Mouse (Mus musculus) midbrain, embryonic 12.5 days (tissue): ENCODE data around the gene Cdr2l. TPM values are rescaled to one million over a fixed set of nuclear protein-coding genes. Genes with fewer than 3 reads are reported as not detected.
"Not testable (repeated sequence)": the region's sequence is repeated elsewhere in the genome, so short reads cannot be mapped to it uniquely, and the experiment has no call there.

Experiments used
- ATAC-seq: fragments of 200-750 bp; cut with Nextera tagmentation; 2 replicates; pipeline ENCODE4 v1.8.0; 2017; ENCODE audit warnings: low read depth, moderate TSS enrichment, moderate library complexity; ENCODE audit not compliant: low FRiP score
- H3K27ac ChIP-seq: fragments of 300-500 bp; sonication (generic); replicated peaks from 2 replicates; pipeline ENCODE4 v1.5.1; 2016; ENCODE audit warnings: mild to moderate bottlenecking
- H3K27me3 ChIP-seq: fragments of 300-500 bp; sonication (generic); 2 replicates; pipeline ENCODE4 v1.6.1; 2016; ENCODE audit warnings: mild to moderate bottlenecking
- H3K36me3 ChIP-seq: fragments of 300-500 bp; sonication (generic); 2 replicates; pipeline ENCODE4 v1.6.1; 2016
- H3K4me1 ChIP-seq: fragments of 300-500 bp; sonication (generic); 2 replicates; pipeline ENCODE4 v1.6.1; 2016
- H3K4me2 ChIP-seq: fragments of 300-500 bp; sonication (generic); replicated peaks from 2 replicates; pipeline ENCODE4 v1.6.1; 2016; ENCODE audit warnings: mild to moderate bottlenecking, moderate library complexity
- H3K4me3 ChIP-seq: fragments of 300-500 bp; sonication (generic); 2 replicates; pipeline ENCODE4 v1.5.1; 2016; ENCODE audit warnings: mild to moderate bottlenecking
- H3K9ac ChIP-seq: fragments of 300-500 bp; sonication (generic); replicated peaks from 2 replicates; pipeline ENCODE4 v1.6.1; 2016; ENCODE audit warnings: mild to moderate bottlenecking, moderate library complexity
- H3K9me3 ChIP-seq: fragments of 300-500 bp; sonication (generic); 2 replicates; pipeline ENCODE4 v1.6.1; 2016; ENCODE audit warnings: mild to moderate bottlenecking
- WGBS: fragments of 180-500 bp; shearing (Covaris S2); methylation state at CpG from one replicate; pipeline ENCODE4 v1.1.7; 2016; 5-methylcytosine and 5-hydroxymethylcytosine counted together
- polyA plus RNA-seq: library from polyadenylated mRNA; unstranded; fragments of >200 nt; fragmentation: Nextera tagmentation; extraction: Ambion mirVana; gene quantifications from 2 replicates; pipeline ENCODE4 v1.2.1, GENCODE M21; 2016

Cdr2l gene
- polyA plus RNA-seq, 1 experiment from 2014 or later: 32.4 TPM

GRCm38 (mm10) chr11:115372737-115373136, 9.0 kb upstream of the Cdr2l start:
- H3K27ac ChIP-seq: no peak overlapping the region
- H3K36me3 ChIP-seq: no peaks in the 10 kb centered on the region
- H3K4me1 ChIP-seq: peaks cover 12% of the 10 kb centered on the region
- ATAC-seq: no peak
- peaks cover 62% of the 10 kb centered on the region for H3K27me3 ChIP-seq
- H3K9me3 ChIP-seq: no peaks in the 10 kb centered on the region
- 46% methylated on average over 2 of the region's 2 CpGs for WGBS
- H3K4me3 ChIP-seq: no peak overlapping the region
- no peak overlapping the region for H3K4me2 ChIP-seq
- no peak overlapping the region for H3K9ac ChIP-seq

- peaks cover 4% of the 10 kb centered on the region; the same call in 1 of the 2 replicates for H3K9me3 ChIP-seq
- peaks cover 12% of the 10 kb centered on the region for H3K4me1 ChIP-seq
- no peak overlapping the region for H3K27ac ChIP-seq
- peaks cover 54% of the 10 kb centered on the region for H3K27me3 ChIP-seq
- H3K9ac ChIP-seq: peak overlapping the region; percentile 69
- H3K4me2 ChIP-seq: peak overlapping the region; percentile 80
- H3K36me3 ChIP-seq: no peaks in the 10 kb centered on the region
- 2% methylated on average over 30 of the region's 30 CpGs for WGBS
- ATAC-seq: peak; percentile 44; the same call in 1 of the 2 replicates
- peak overlapping the region; percentile 48 for H3K4me3 ChIP-seq
These were observed 7.7 kb upstream of the Cdr2l start for GRCm38 (mm10) chr11:115373805-115374694.

GRCm38 (mm10) chr11:115374695-115375425, 6.9 kb upstream of the Cdr2l start:
- Histone ChIP-seq H3K27me3 (peaks cover 46% of the 10 kb centered on the region), H3K4me3 (peak overlapping the region; percentile 48), H3K27ac (no peak overlapping the region), H3K4me1 (peaks cover 12% of the 10 kb centered on the region), H3K9me3 (peaks cover 4% of the 10 kb centered on the region; the same call in 1 of the 2 replicates), H3K36me3 (no peaks in the 10 kb centered on the region), H3K9ac (peak overlapping the region; percentile 69; the same call in 1 of the 2 replicates), H3K4me2 (peak overlapping the region; percentile 80)
- ATAC-seq: no peak
- 72% methylated on average over 12 of the region's 12 CpGs for WGBS

- H3K9me3 ChIP-seq: peaks cover 4% of the 10 kb centered on the region; the same call in 1 of the 2 replicates
- peaks cover 17% of the 10 kb centered on the region for H3K4me1 ChIP-seq
- H3K27me3 ChIP-seq: peaks cover 31% of the 10 kb centered on the region
- ATAC-seq: no peak
- no peak overlapping the region for H3K27ac ChIP-seq
- H3K4me2 ChIP-seq: no peak overlapping the region
- 77% methylated on average over 7 of the region's 7 CpGs for WGBS
- H3K36me3 ChIP-seq: no peaks in the 10 kb centered on the region
- H3K4me3 ChIP-seq: no peak overlapping the region
- H3K9ac ChIP-seq: no peak overlapping the region
These were observed 5.0 kb upstream of the Cdr2l start for GRCm38 (mm10) chr11:115376722-115377121.

- H3K4me1 ChIP-seq: peaks cover 17% of the 10 kb centered on the region
These were observed 4.5 kb upstream of the Cdr2l start for GRCm38 (mm10) chr11:115377254-115377653.

GRCm38 (mm10) chr11:115377854-115378253, 3.9 kb upstream of the Cdr2l start:
- WGBS: 88% methylated on average over 7 of the region's 7 CpGs
- ATAC-seq: no peak
- no peak overlapping the region for H3K27ac ChIP-seq
- H3K9ac ChIP-seq: no peak overlapping the region
- no peak overlapping the region for H3K4me3 ChIP-seq
- H3K36me3 ChIP-seq: no peaks in the 10 kb centered on the region
- no peak overlapping the region for H3K4me2 ChIP-seq
- peaks cover 23% of the 10 kb centered on the region for H3K4me1 ChIP-seq
- H3K27me3 ChIP-seq: peaks cover 30% of the 10 kb centered on the region
- H3K9me3 ChIP-seq: peaks cover 4% of the 10 kb centered on the region; the same call in 1 of the 2 replicates

More at GRCm38 (mm10) chr11:115377254-115377653, 4.5 kb upstream of the Cdr2l start:
- peaks cover 4% of the 10 kb centered on the region; the same call in 1 of the 2 replicates for H3K9me3 ChIP-seq
- H3K27me3 ChIP-seq: peaks cover 31% of the 10 kb centered on the region
- ATAC-seq: no peak
- 90% methylated on average over 4 of the region's 4 CpGs for WGBS
- no peak overlapping the region for H3K4me2 ChIP-seq
- no peak overlapping the region for H3K4me3 ChIP-seq
- no peak overlapping the region for H3K27ac ChIP-seq
- no peaks in the 10 kb centered on the region for H3K36me3 ChIP-seq
- no peak overlapping the region for H3K9ac ChIP-seq

GRCm38 (mm10) chr11:115381276-115381675, 440 bp upstream of the Cdr2l start:
- Histone ChIP-seq H3K27ac (peak overlapping the region; percentile 95; the same call in 1 of the 2 replicates), H3K9me3 (peaks cover 4% of the 10 kb centered on the region; the same call in 1 of the 2 replicates), H3K4me1 (peaks cover 43% of the 10 kb centered on the region), H3K4me2 (peak overlapping the region; percentile 86), H3K4me3 (peak overlapping the region; percentile 91), H3K27me3 (no peaks in the 10 kb centered on the region), H3K36me3 (no peaks in the 10 kb centered on the region), H3K9ac (no peak overlapping the region; the same call in 1 of the 2 replicates)
- WGBS: 11% methylated on average over 9 of the region's 9 CpGs
- ATAC-seq: no peak

- H3K4me2 ChIP-seq: peak overlapping the region; percentile 86
- 14% methylated on average over 5 of the region's 5 CpGs for WGBS
- H3K27ac ChIP-seq: peak overlapping the region; percentile 95
These were observed 1.2 kb downstream of the Cdr2l start for GRCm38 (mm10) chr11:115382891-115383290.

GRCm38 (mm10) chr11:115383701-115384474, 2.2 kb downstream of the Cdr2l start:
- H3K27me3 ChIP-seq: no peaks in the 10 kb centered on the region
- WGBS: 51% methylated on average over 16 of the region's 16 CpGs
- peak overlapping the region; percentile 63 for H3K27ac ChIP-seq
- H3K9me3 ChIP-seq: no peaks in the 10 kb centered on the region
- H3K4me2 ChIP-seq: peak overlapping the region; percentile 86
- ATAC-seq: no peak
- peaks cover 43% of the 10 kb centered on the region for H3K4me1 ChIP-seq
- H3K36me3 ChIP-seq: 0 out of 2 replicates have a peak, but pooled peaks cover 2% of the 10 kb centered on the region
- H3K4me3 ChIP-seq: peak overlapping the region; percentile 91
- H3K9ac ChIP-seq: peak overlapping the region; percentile 96

More at GRCm38 (mm10) chr11:115382891-115383290, 1.2 kb downstream of the Cdr2l start:
- H3K27me3 ChIP-seq: no peaks in the 10 kb centered on the region
- peaks cover 43% of the 10 kb centered on the region for H3K4me1 ChIP-seq
- peak overlapping the region; percentile 91 for H3K4me3 ChIP-seq
- peaks cover 3% of the 10 kb centered on the region; the same call in 1 of the 2 replicates for H3K9me3 ChIP-seq
- peak overlapping the region; percentile 96 for H3K9ac ChIP-seq
- 0 out of 2 replicates have a peak, but pooled peaks cover 2% of the 10 kb centered on the region for H3K36me3 ChIP-seq
- no peak for ATAC-seq

GRCm38 (mm10) chr11:115384587-115384986, 2.9 kb downstream of the Cdr2l start:
- no peak for ATAC-seq
- peak overlapping the region; percentile 34 for H3K9ac ChIP-seq
- no peak overlapping the region for H3K4me3 ChIP-seq
- H3K27me3 ChIP-seq: no peaks in the 10 kb centered on the region
- H3K4me2 ChIP-seq: peak overlapping the region; percentile 86
- H3K9me3 ChIP-seq: no peaks in the 10 kb centered on the region
- H3K36me3 ChIP-seq: 0 out of 2 replicates have a peak, but pooled peaks cover 8% of the 10 kb centered on the region
- no peak overlapping the region for H3K27ac ChIP-seq
- H3K4me1 ChIP-seq: peaks cover 43% of the 10 kb centered on the region
- WGBS: 73% methylated on average over 5 of the region's 5 CpGs

GRCm38 (mm10) chr11:115386859-115387258, 5.1 kb downstream of the Cdr2l start:
- not testable (repeated sequence) for H3K4me2 ChIP-seq, H3K27ac ChIP-seq, H3K9me3 ChIP-seq, H3K4me3 ChIP-seq, H3K9ac ChIP-seq, ATAC-seq, H3K27me3 ChIP-seq
- Histone ChIP-seq H3K4me1 (peaks cover 38% of the 10 kb centered on the region), H3K36me3 (peaks cover 27% of the 10 kb centered on the region)
- 93% methylated on average over 3 of the region's 3 CpGs for WGBS
